Mouse (Mus musculus): ENCODE data around the gene Socs7.

- no peak for TF ChIP-seq POLR2A (IDR thresholded peaks at IDR 0.05; ENCODE audit: low read depth, low read length)
- TF ChIP-seq CTCF (conservative IDR thresholded peaks at IDR 0.05; ENCODE audit: insufficient read depth, insufficient read length, low read depth, low read length) = no peak
Observed at GRCm38 (mm10) chr11:97383017-97383416, 20.7 kb downstream of the Socs7 start.
